16 mouse cellular contexts compared by ENCODE assay signal in the genomic region with DNA sequence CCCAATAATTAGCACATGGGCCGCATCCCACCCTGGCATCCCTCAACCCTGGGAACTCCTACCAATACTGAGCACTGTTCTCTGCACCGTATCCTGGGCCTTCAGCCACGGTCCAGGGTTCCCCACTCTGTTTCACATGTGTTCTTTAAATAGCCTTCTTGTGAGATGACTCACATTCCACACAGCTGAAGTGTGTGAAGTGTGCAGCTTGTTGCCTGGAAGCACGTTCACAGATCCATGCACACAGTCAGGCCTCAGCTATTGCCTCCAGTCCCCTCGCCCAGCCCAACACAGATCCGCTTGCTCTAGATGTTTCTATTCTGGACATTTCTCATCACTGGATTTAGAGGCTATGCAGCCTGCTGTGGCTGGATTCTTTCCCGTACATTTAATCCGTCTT. TPM values are rescaled to one million over a fixed set of nuclear protein-coding genes. Genes with fewer than 3 reads are reported as not detected.
A peak's percentile ranks its signal among the peaks of the same experiment; 100 is the strongest.
DNase-seq lines count a peak whose midpoint lies in the region; ATAC-seq and TF ChIP-seq lines count a peak whose summit lies in the region.
"Had no signal": no experiment of that assay in that cellular context is flagged by ENCODE, and none has a peak within 500 bp of the region (broad histone marks: within the 10 kb centered on the region; RNA-seq: fewer than 3 reads in every experiment).

No protein-coding gene starts in this region.

- H3K27me3 ChIP-seq in heart, embryonic 12.5 days (replicated peaks) = no peaks in the 10 kb centered on the region
- H3K27me3 ChIP-seq in myocyte (ENCODE audit: control insufficient read depth, insufficient read depth, insufficient read length) = peaks cover 21% of the 10 kb centered on the region
- H3K27me3 ChIP-seq: stomach, embryonic 15.5 days had no signal

- no peak overlapping the region for H3K4me3 ChIP-seq in left cerebral cortex, adult 2 months
- H3K4me3 ChIP-seq in heart, embryonic 12.5 days = no peak overlapping the region
- H3K4me3 ChIP-seq in myocyte = no peak overlapping the region
- H3K4me3 ChIP-seq: layer of hippocampus, adult 2 months; stomach, embryonic 15.5 days had no signal

- H3K9me3 ChIP-seq in heart, embryonic 12.5 days (replicated peaks) = no peaks in the 10 kb centered on the region
- H3K9me3 ChIP-seq: stomach, embryonic 15.5 days had no signal

- WGBS in heart, embryonic 12.5 days = 41% methylated on average over 8 of the region's 8 CpGs

- TF ChIP-seq POLR2A in myocyte (IDR thresholded peaks at IDR 0.05; ENCODE audit: insufficient read length, low read depth) = no peak

- H3ac ChIP-seq in myocyte (ENCODE audit: control insufficient read depth, insufficient read length) = no peak overlapping the region

- H3K4me2 ChIP-seq in heart, embryonic 12.5 days = no peak overlapping the region
- H3K4me2 ChIP-seq in myocyte (ENCODE audit: low read depth) = peak overlapping the region; percentile 14
- H3K4me2 ChIP-seq: stomach, embryonic 15.5 days had no signal

- peaks cover 78% of the 10 kb centered on the region for H3K4me1 ChIP-seq in heart, embryonic 12.5 days (replicated peaks)

- no peaks in the 10 kb centered on the region for H3K36me3 ChIP-seq in heart, embryonic 12.5 days
- no peaks in the 10 kb centered on the region for H3K36me3 ChIP-seq in myocyte (ENCODE audit: control insufficient read depth, insufficient read depth)
- H3K36me3 ChIP-seq: stomach, embryonic 15.5 days had no signal

- intact Hi-C loops in left cerebral cortex, adult 2 months (cut with DNase I) = loop anchor here (2.0 kb wide), 1 partner anchor 48 kb away; no protein-coding TSS in a partner anchor

- no peaks in the 10 kb centered on the region for H3K79me2 ChIP-seq in myocyte (ENCODE audit: control insufficient read depth, insufficient read depth)

- H3K27ac ChIP-seq in left cerebral cortex, adult 2 months = peak overlapping the region; percentile 19; the same call in 1 of the 2 replicates
- H3K27ac ChIP-seq in heart, embryonic 12.5 days (ENCODE audit: poor library complexity, severe bottlenecking) = peak overlapping the region; percentile 76
- H3K27ac ChIP-seq: layer of hippocampus, adult 2 months; stomach, embryonic 15.5 days had no signal

- no peak overlapping the region for H3K9ac ChIP-seq in heart, embryonic 12.5 days
- H3K9ac ChIP-seq: stomach, embryonic 15.5 days had no signal

- TF ChIP-seq CTCF in left cerebral cortex, adult 2 months (IDR thresholded peaks at IDR 0.05) = no peak

- peak; percentile 29; the same call in 1 of the 2 replicates for ATAC-seq in heart, embryonic 12.5 days (ENCODE audit: insufficient number of reproducible peaks, low FRiP score)
- ATAC-seq in granulocyte monocyte progenitor cell, adult 5-6 weeks (replicated peaks; ENCODE audit: poor library complexity, severe bottlenecking) = no peak

- no peak for DNase-seq in left cerebral cortex, adult 2 months (ENCODE audit: extremely low spot score in 1 of 2, low spot score in 2 of 2)
- DNase-seq in left cerebral cortex, adult 18-20 months (ENCODE audit: low spot score in 2 of 2) = no peak
- DNase-seq in NIH3T3 (ENCODE audit: low read depth) = peak; percentile 47
- DNase-seq in layer of hippocampus, adult 9-11 months = no peak
- DNase-seq in kidney, postnatal 36 days = no peak
- DNase-seq: cerebellum, adult 9-10 months; kidney, adult 9 months; liver; lung, adult 2 months; thymus, postnatal 4 days had no signal

TF ChIP-seq in myocyte, 11 proteins besides CTCF, POLR2A, EP300 and RAD21:
- TF ChIP-seq POLR2AphosphoS2 (IDR thresholded peaks at IDR 0.05; ENCODE audit: insufficient read length, low read depth) (no peak), TCF3 (IDR thresholded peaks at IDR 0.05; ENCODE audit: insufficient read length, low read depth) (no peak), SRF (IDR thresholded peaks at IDR 0.05; ENCODE audit: control insufficient read depth, insufficient read length, low read depth) (no peak), REST (IDR thresholded peaks at IDR 0.05; ENCODE audit: insufficient read depth, insufficient read length) (no peak), E2F4 (IDR thresholded peaks at IDR 0.05; ENCODE audit: insufficient read depth) (no peak), MYOG (IDR thresholded peaks at IDR 0.05; ENCODE audit: control insufficient read depth in 1 of 3, insufficient read depth in 1 of 3, insufficient read length in 2 of 3, low read depth in 2 of 3) (peak in 1 of 3 experiments; percentile 34), MAX (IDR thresholded peaks at IDR 0.05; ENCODE audit: low read depth) (no peak), MYOD1 (IDR thresholded peaks at IDR 0.05; ENCODE audit: control insufficient read depth in 1 of 3, insufficient read length in 2 of 3, low read depth in 2 of 3) (peak in 1 of 3 experiments; percentile 40), CEBPB (IDR thresholded peaks at IDR 0.05; ENCODE audit: insufficient read depth, poor library complexity, severe bottlenecking) (no peak), TCF12 (IDR thresholded peaks at IDR 0.05; ENCODE audit: insufficient read depth, poor library complexity, severe bottlenecking) (no peak), USF1 (IDR thresholded peaks at IDR 0.05; ENCODE audit: low read depth) (no peak)

RNA-seq across cellular contexts. Expression of a gene that starts 14.1 kb away (rescaled TPM):
- under 1 TPM; 0.23 to 0.30 TPM for total RNA-seq in left cerebral cortex, adult 2 months (2021)
- under 1 TPM; 0.23 to 0.26 TPM for total RNA-seq in left cerebral cortex, adult 18-20 months (2021)
- 0.15 and 0.28 TPM in 2 replicates for polyA plus RNA-seq in heart, embryonic 12.5 days (2016; fragmentation: Nextera tagmentation; extraction: Ambion mirVana)
- 8.2 TPM for polyA plus RNA-seq in myocyte (2012; fragmentation: generic; extraction: Trizol)
- not detected in 2 replicates for total RNA-seq in granulocyte monocyte progenitor cell, adult 5-6 weeks (2014; fragmentation: Nextera tagmentation)
- total RNA-seq in granulocyte monocyte progenitor cell, adult 5-6 weeks (2017) = not detected in 2 replicates
- total RNA-seq: megakaryocyte, adult 5-6 weeks had no signal

RNA-seq across cellular contexts. Expression of a gene that starts 36.8 kb away (rescaled TPM):
- 100 to 1,000 TPM; 103 to 109 TPM for total RNA-seq in left cerebral cortex, adult 2 months (2021)
- 100 to 1,000 TPM in 1 of 2 experiments, 10 to 100 TPM in 1; 98.9 to 107 TPM for total RNA-seq in left cerebral cortex, adult 18-20 months (2021)
- 0.50 and 0.56 TPM in 2 replicates for polyA plus RNA-seq in heart, embryonic 12.5 days (2016; fragmentation: Nextera tagmentation; extraction: Ambion mirVana)
- polyA plus RNA-seq in myocyte (2012; fragmentation: generic; extraction: Trizol) = 0.04 TPM
- not detected in 2 replicates for total RNA-seq in granulocyte monocyte progenitor cell, adult 5-6 weeks (2014; fragmentation: Nextera tagmentation)
- not detected in 2 replicates for total RNA-seq in granulocyte monocyte progenitor cell, adult 5-6 weeks (2017)
- total RNA-seq: megakaryocyte, adult 5-6 weeks had no signal

Comparison
In these comparisons a context has a peak if more than half of its experiments do, and no peak if none do; other contexts are left out.
1. RNA of a gene that starts 36.8 kb away (total RNA-seq): 103 to 109 TPM in left cerebral cortex, adult 2 months and 98.9 to 107 TPM in left cerebral cortex, adult 18-20 months; not detected in granulocyte monocyte progenitor cell, adult 5-6 weeks; every median in the first group is over 10 times any median in the second.